Mouse (Mus musculus): ENCODE results near the gene Synj1. TPM values are rescaled to one million over a fixed set of nuclear protein-coding genes. Genes with fewer than 3 reads are reported as not detected.
A peak's percentile ranks its signal among the peaks of the same experiment; 100 is the strongest.

The Synj1 gene
- total RNA-seq (2017): 85.6 and 87.6 TPM in 2 replicates

DNA sequence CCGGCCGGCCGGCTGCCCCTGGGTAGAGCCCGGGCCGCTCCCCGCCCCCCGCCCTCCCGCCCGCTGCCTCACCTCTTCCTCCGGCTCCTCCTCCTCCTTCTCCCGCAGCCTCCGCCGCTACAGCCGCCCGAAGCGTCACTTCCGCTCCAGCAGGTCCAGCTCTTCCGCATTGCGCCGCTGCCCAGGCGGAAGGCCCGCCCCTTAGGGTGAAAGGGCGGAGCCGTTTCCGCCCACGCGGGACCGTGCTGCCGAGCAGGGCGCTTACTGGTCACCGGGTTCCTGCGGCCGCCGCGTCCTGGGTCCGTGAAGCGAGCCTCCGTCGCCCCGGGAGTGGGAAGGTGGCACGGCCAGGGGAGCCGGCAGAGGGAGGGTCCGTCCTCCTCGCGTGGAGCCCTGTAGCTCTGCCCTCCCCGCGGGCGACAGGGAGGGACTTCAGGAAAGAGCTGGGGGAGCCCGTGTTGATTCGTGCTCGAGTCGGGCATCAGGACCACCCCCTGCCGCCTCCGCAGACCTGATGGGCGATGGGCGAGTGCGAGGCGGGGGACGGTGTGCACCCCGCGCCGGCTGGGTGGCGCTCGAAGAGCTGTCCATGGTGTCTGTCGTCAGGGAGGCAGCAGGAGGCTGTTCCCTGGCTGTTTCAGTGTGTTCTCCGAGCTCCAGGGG, at the start of gene Synj1:
Gene Synj1 (minus strand): TSS at position 288 of the 663 bp plus-strand sequence.
- ATAC-seq (ENCODE audit: extremely low read depth, insufficient number of reproducible peaks, low FRiP score, poor library complexity, severe bottlenecking): peak; percentile 96

DNA sequence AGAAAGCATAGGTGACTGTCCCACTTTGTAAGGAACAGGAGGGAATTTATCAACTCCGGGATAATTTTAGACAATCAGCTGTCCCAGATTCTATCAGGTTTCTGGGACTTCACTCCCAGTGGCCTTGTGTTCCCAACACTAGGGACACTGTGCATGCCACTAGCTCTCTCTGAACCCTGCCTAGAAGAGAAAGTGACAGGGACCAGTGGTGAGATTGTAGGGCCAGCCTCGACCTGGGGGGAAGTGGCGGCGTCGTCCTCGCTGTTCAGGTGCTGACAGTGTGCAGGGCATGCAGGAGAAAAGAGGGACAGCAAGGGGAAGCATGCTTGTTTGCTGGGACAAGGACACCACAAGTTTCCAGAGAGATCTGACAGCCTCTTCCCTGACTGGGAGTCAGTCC, 46.6 kb upstream of the Synj1 start:
- no peak for ATAC-seq (ENCODE audit: extremely low read depth, insufficient number of reproducible peaks, low FRiP score, poor library complexity, severe bottlenecking)

DNA sequence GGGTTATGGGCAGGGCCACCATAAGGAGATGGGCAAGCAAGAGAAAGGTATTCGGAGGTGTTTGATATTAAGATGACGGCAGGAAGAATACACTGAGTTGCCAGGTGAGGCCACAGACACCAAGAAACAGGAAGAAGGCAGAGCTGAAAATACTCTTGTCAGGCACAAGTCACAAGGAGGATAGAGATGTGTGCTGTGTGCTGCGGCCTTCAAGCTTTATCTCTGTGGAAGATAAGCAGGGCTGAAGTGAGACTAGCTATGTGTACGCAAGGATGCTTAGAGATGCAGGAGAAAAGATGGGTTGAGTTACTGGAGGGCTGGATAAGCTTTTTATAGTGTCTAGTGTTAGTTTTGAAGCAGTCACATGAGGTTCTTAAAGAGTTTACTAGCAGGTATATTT, 46.2 kb upstream of the Synj1 start:
- no peak for ATAC-seq (ENCODE audit: extremely low read depth, insufficient number of reproducible peaks, low FRiP score, poor library complexity, severe bottlenecking)

DNA sequence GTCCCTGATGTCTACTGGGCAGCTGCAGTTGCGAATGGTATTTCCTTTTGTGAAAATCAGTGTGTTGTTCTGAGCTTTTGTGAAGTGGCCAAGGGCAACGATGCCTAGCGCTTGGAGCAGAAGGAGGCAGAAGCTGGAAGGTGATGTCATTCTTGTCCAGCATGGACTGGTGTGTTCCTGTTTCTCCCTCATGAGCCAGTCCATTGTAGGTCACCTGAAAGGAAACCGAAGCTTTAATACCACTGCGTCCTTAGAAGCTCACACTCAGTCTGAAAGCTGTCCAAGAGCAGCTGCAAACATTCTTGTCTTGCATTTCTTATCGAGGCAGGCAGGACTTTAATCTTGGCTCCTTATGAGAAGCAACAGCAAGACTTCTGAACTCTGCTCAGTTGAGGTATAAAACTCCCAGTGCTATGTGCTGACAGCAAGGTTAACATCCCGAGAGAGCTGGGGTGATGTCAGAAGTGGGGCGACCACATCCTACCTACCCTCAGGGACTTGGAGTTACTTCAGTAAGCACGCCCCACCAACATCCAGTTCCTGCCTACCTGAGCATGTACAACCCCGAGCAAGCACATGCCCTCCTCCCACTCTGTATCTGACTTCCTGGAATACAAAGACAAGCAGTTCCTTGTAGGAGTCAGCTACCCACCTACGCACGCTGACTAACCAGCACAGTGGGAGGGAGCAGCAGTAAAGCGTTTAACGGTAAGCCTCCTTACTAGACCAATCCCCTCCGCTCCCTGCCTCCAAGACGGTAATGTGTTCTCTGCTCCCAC, 45.1 kb upstream of the Synj1 start:
- ATAC-seq (ENCODE audit: extremely low read depth, insufficient number of reproducible peaks, low FRiP score, poor library complexity, severe bottlenecking): peak; percentile 53

DNA sequence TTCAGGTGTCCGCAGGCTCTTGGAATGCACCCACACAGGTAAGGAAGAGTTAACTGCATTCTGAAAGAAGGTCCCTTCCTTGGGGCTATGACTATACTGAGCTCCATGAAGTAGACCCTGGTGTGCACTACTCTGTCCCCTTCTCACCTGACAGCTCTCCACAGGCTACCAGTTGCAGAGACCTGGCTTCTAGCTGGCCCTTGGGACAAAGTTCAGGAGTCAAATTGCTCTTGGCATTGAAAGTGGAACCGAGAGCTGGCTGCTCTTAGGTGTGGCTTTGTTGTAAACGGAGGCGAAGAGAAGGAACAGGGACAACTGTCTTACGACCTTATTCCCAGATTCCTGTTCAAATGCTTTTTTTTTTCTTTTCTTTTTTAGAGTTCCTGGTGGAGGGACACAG, 44.0 kb upstream of the Synj1 start:
- no peak for ATAC-seq (ENCODE audit: extremely low read depth, insufficient number of reproducible peaks, low FRiP score, poor library complexity, severe bottlenecking)

DNA sequence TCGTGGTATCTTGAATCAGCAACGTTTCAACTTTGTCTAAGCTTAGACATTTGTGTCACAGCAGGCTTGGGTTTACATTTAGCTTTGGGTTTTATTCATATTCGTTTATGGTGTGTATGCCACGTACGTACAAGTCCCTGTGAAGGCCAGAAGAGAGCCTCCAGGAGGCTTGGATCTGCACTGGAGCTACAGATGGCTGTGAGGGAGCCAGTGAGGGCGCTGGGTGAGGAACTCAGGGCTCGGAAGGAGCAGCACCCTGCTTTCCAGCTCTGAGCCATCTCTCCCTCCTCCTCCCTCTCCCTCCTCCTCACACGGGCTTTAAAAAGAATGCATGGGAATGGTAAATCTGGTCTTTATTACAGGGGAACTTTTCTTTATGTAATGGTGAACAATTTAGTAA, 42.5 kb upstream of the Synj1 start:
- no peak for ATAC-seq (ENCODE audit: extremely low read depth, insufficient number of reproducible peaks, low FRiP score, poor library complexity, severe bottlenecking)

DNA sequence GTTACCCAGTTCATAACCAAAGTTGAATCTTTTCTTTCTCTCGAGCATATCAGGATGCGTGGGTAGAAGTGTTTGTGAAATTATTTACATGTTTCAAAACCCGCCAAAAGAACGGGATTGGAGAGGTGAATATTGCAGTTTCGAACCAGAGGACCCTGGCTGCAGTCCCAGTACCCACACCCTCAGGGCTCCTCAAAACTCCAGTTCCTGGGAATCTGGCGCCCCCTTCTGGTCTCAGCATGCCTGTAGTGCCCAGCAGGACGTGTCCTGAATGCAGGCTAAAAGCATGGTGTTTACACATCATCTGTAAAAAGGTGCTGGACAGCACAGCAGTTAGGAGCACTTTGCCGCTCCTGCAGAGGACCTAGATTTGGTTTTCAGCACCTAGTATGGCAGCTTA, 34.4 kb upstream of the Synj1 start:
- peak; percentile 17; the same call in 1 of the 2 replicates for ATAC-seq (ENCODE audit: extremely low read depth, insufficient number of reproducible peaks, low FRiP score, poor library complexity, severe bottlenecking)

DNA sequence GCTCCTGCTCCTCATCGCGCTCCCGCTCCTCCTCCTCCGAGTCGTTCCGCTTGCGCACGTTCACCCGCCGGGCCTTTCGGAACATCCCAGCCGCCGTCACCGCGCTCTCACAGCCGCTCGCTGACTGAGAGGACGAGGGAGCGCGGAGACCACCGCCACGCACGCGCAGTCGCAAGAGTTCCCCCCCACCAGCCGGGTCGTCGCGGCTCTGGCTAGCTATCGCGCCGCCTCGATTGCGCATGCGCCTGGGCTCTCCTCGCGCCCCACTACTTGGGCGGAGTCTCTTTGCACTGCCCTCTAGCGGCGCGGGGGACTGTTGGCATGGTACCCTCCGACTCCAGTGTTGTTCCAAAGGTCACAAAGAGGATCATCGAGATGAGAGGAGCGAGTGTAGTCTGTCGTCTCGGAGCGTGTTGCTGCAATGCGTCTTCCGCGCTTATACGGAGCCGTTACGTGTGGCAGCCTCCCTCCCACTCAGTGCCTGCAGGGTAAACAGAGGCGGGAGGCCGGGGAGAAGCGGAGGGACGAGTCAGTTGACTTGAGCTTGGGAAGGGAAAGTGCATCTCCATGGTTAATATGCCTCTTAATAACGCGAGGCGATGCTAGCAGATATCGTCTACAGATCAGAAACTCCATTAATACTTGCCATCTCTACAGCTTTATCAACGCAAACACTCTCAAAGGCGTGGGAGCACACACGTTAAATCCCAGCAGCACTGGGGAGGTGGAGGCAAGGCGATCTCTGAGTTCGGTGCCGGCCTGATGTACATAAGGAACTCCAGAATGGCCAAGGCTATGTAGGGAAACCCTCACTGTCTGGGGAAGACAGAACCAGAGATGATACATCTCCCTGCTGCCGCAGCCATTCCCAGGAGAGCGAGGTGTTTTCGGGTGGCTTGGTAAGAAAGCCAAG, 33.4 kb upstream of the Synj1 start, which contains the start of gene Paxbp1:
Gene Paxbp1 (minus strand): TSS at position 274 of the 913 bp plus-strand sequence.
- ATAC-seq (ENCODE audit: extremely low read depth, insufficient number of reproducible peaks, low FRiP score, poor library complexity, severe bottlenecking): peak; percentile 97

DNA sequence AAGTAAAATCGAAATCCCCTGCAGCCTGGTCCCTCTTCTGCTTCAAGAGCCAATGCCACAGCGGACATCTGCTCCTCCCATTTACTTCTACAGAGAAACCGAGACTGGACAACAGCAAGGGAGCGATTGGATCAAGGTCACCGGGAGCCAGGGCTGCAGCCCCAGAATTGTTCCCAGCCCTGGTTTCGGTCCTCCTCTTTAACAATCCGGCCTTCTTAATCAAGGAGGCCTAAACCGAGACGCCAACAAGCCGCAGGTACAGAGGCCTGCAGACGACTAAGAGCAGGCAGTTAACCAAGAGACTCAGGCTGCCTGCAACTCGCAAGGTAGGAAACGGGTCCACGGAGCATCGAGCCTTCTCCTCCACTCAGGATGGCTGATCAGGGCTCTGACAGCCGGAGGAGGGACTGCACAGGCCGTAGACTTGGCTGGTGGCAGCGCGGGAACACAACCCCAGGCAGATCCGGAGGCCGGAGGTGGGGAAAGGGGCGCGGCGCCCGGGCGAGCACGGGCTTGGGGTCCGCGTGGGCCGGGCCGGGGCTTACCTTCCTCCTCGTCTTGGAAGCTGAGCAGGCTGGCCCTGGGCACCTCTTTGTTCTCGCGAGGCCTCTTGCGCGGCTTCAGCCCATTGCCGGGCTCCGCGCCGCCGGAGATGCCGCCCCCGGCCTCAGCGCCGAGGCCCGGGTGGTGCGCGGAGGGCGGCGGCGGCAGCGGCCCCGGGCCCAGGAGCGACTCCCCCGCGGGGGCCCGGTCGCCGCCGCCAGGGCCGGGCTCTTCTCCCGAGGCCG, 32.5 kb upstream of the Synj1 start:
- peak; percentile 18; the same call in 1 of the 2 replicates for ATAC-seq (ENCODE audit: extremely low read depth, insufficient number of reproducible peaks, low FRiP score, poor library complexity, severe bottlenecking)

DNA sequence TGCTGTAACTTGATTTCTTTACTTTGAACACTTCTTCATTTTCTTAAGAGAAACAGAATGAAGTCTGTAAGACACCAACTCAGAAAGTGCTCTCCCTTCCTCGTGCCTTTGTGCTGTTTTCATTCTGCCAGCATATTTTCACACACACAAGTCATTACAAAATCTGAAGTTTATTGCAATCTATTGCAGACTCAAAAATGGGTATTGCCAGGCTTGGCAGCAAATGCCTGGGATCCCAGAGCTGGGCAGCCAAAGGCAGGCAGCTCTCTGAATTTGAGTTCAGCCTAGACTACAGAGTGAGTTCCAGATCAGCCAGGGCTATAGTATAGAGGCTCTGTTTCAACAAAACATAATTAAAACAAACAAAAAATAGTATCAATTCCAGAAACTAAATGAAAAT, 31.5 kb upstream of the Synj1 start:
- no peak for ATAC-seq (ENCODE audit: extremely low read depth, insufficient number of reproducible peaks, low FRiP score, poor library complexity, severe bottlenecking)

DNA sequence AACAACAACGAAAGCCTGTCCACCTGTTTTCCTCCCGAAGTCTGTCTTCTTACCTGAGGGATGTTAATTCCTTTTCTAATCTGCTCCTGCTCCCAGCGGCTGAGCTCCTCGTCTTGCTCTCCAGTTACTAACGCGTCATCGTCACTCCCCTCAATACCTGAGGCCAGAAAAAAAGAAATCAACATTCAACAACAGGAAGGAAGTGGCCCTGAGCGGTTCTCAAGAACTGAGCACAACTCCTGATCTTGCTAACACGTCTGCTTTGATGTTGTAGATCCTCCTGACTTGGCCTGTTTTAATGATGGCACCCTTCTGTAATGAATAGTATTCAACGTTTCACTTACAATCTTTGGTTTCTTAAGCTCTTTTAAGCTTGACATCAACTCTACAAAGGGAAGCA, 24.8 kb upstream of the Synj1 start:
- ATAC-seq (ENCODE audit: extremely low read depth, insufficient number of reproducible peaks, low FRiP score, poor library complexity, severe bottlenecking): no peak

DNA sequence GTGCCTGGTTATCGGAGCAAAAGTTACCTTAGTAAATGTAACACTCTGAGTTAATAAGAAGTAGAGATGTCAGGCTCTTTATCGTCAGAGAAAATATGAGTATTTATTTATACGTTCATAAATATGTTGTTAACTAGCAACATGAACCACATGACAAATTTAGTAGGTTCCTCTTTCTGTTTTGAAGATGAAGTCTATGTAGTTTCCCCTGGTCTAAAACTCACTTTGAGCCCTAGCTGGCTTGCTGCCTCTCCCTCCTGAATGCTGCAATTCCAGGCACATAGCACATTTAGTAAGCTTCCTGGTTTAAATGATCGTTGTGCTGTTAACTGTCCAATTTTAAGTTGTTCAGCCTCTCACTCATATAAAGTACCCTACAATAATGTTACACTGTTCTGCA, 19.6 kb upstream of the Synj1 start:
- ATAC-seq (ENCODE audit: extremely low read depth, insufficient number of reproducible peaks, low FRiP score, poor library complexity, severe bottlenecking): no peak

DNA sequence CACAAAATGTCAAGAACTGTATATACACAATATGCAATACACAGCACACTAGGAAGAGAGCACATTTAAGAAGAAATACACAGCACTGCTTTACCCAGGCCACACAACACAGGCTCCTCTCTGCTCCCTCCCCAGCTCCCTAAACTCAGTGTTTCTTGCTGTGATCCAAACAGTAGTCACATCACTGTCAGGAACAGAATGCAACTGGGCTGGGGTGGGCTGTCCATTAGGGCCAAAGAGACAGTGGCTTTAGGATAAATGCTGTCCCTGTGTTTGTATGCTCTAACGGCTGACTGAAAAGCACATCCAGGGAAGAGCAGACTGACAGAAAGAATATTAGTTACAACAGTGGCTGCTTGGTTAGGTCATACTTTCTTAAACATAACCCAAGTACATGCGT, 18.8 kb upstream of the Synj1 start:
- no peak for ATAC-seq (ENCODE audit: extremely low read depth, insufficient number of reproducible peaks, low FRiP score, poor library complexity, severe bottlenecking)

DNA sequence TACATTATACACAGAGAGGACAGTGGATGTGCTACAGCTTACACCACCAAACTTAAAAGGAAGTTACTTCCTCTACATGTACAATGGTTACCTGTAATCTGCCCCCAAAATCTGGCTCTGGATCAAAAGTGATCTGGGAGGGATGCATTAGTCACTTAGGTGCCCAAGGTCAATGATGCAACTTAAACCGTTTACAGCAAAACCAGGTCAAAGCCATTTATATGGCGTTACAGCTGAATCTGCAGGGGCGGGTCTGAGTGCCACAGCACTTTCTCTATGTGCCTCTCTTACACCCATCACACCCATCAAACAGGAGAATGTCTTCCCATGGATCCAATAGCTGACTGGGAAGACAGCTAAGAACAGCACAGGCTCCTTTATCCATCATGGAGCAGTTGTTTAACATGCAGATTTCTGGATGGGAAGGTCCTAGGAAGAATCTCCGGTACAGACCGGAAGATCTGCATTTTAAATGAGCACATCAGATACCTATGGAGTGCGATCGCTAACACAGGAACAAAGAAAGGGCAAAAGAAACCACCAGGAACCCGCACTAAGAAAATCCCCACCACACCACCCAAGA, 18.1 kb upstream of the Synj1 start:
- no peak for ATAC-seq (ENCODE audit: extremely low read depth, insufficient number of reproducible peaks, low FRiP score, poor library complexity, severe bottlenecking)

DNA sequence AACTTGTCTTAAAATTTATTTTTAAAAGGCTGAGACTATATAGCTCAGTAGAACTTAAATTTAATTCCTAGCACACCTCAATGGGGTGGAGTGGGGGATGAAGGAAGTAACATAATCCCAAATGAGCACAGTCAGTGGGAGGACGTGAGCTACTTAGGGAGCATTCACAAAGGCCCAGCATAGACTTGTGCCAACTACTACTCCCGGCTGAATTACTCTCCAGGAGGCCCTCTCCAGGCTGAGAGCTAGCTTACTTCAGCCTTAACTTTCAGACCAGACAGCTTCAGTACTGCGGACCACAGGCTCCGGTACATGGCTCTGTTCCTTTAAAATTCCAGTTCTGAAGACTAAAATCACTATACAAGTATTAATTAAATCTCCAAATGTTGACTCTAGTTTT, 15.2 kb upstream of the Synj1 start:
- no peak for ATAC-seq (ENCODE audit: extremely low read depth, insufficient number of reproducible peaks, low FRiP score, poor library complexity, severe bottlenecking)

DNA sequence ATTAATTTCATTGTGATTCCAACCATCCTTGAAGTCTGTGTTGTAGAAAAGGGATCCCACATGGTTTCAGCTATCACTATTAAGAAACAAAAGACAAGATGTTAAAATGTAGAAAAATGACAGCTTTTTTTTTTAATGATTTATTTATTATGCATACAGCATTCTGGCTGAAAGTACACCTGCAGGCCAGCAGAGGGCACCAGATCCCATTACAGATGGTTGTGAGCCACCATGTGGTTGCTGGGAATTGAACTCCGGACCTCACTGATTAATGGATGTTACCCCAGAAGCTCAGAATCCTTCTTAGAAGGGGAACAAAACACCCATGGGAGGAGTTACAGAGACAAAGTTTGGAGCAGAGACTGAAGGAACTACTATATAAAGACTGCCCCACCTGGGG, 12.3 kb upstream of the Synj1 start:
- ATAC-seq (ENCODE audit: extremely low read depth, insufficient number of reproducible peaks, low FRiP score, poor library complexity, severe bottlenecking): no peak

DNA sequence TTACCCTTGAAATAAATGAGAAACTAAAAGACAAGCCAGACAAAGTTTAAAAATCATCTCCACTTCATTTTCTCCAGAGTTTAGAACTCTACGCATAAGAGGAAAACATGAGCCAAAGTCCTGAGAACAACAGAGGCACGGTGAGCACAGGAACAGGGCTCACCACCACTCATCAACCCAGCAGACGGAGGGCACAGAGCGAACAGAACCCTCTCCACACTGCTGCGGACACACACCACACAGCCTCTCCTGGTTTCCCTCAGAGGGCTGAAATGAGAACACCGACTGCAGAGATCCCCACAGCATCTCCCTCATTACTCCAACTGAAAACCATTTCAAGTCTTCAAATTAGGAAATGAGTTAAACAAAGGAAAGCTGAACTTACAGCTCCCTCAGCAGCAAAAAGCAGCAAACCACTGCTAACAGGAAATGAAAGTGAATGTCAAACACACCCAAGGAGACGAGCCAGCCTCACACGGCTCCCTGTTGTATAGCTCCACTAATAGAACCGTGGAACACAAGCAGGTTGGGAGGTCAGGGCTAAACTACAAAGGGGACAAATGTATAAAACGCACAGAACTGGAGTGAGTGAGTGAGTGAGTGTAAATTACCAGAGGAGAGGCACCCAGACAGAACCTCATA, 9.9 kb upstream of the Synj1 start:
- ATAC-seq (ENCODE audit: extremely low read depth, insufficient number of reproducible peaks, low FRiP score, poor library complexity, severe bottlenecking): no peak

DNA sequence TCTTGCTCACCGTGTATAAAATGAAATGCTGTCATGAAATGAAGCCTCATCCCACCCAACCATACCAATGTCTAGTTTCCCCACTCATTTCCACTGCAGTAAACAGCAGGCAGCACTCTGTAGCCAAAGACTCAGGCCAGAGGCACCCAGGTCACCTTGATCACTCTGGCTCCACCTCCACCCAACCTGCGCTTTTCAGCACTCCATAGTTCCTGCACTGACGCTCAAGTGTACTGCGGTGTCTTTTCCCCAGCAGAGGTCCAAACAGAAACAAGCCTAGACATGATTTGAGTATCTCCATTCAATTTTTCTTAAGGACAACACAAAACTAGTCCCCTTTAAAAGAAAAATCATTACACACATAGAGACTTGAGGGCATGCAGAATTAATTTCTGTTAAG, 8.4 kb upstream of the Synj1 start:
- no peak for ATAC-seq (ENCODE audit: extremely low read depth, insufficient number of reproducible peaks, low FRiP score, poor library complexity, severe bottlenecking)

All from neutrophil, adult 5-6 weeks (primary cell).